ENCODE assay signal across 9 mouse cellular contexts in genomic region chr7:110893943-110894610, GRCm38 (mm10). TPM values are rescaled to one million over a fixed set of nuclear protein-coding genes. Genes with fewer than 3 reads are reported as not detected.
A peak's percentile ranks its signal among the peaks of the same experiment; 100 is the strongest.
DNase-seq lines count a peak whose midpoint lies in the region; ATAC-seq and TF ChIP-seq lines count a peak whose summit lies in the region.
"Had no signal": no experiment of that assay in that cellular context is flagged by ENCODE, and none has a peak within 500 bp of the region (broad histone marks: within the 10 kb centered on the region; RNA-seq: fewer than 3 reads in every experiment).

No protein-coding gene starts in this region.

- no peaks in the 10 kb centered on the region for H3K27me3 ChIP-seq in kidney, embryonic 14.5 days (ENCODE audit: control insufficient read depth, insufficient read depth, low read length)
- H3K27me3 ChIP-seq in intestine, embryonic 16.5 days (replicated peaks; ENCODE audit: control insufficient read depth, insufficient read depth, low read length), result no peaks in the 10 kb centered on the region
- no peaks in the 10 kb centered on the region for H3K27me3 ChIP-seq in lung, embryonic 14.5 days (ENCODE audit: insufficient read depth, low read length)
- H3K27me3 ChIP-seq in stomach, postnatal 0 days (ENCODE audit: control insufficient read depth, insufficient read depth, low read length), result no peaks in the 10 kb centered on the region

- WGBS in kidney, embryonic 14.5 days, result 67% methylated on average over 10 of the region's 10 CpGs
- WGBS in intestine, embryonic 16.5 days, result 22% methylated on average over 10 of the region's 10 CpGs
- 27% methylated on average over 10 of the region's 10 CpGs for WGBS in lung, embryonic 14.5 days
- WGBS in stomach, postnatal 0 days, result 17% methylated on average over 10 of the region's 10 CpGs

- DNase-seq in kidney, adult 8-10 months, result peak; percentile 47
- DNase-seq in lung, embryonic 14.5 days, result peak; percentile 56
- DNase-seq in stomach, postnatal 0 days (ENCODE audit: low spot score), result peak; percentile 69
- no peak for DNase-seq in embryo, embryonic 10 days (ENCODE audit: low spot score)
- no peak for DNase-seq in cerebellum, postnatal 36 days
- no peak for DNase-seq in cerebellum, adult 9-10 months

- no peak overlapping the region for H3K27ac ChIP-seq in kidney, embryonic 14.5 days (ENCODE audit: low read depth, low read length)
- H3K27ac ChIP-seq in intestine, embryonic 16.5 days (ENCODE audit: low read length), result peak overlapping the region; percentile 97
- H3K27ac ChIP-seq in lung, embryonic 14.5 days (ENCODE audit: low read depth), result peak overlapping the region; percentile 34; the same call in 1 of the 2 replicates
- H3K27ac ChIP-seq in stomach, postnatal 0 days (replicated peaks), result peak overlapping the region; percentile 86
- H3K27ac ChIP-seq: macrophage had no signal

- H3K4me1 ChIP-seq in kidney, embryonic 14.5 days (ENCODE audit: control insufficient read depth, insufficient read depth, low read length), result no peaks in the 10 kb centered on the region
- peaks cover 27% of the 10 kb centered on the region for H3K4me1 ChIP-seq in intestine, embryonic 16.5 days (ENCODE audit: control insufficient read depth, insufficient read depth, low read length)
- peaks cover 3% of the 10 kb centered on the region; the same call in 1 of the 2 replicates for H3K4me1 ChIP-seq in lung, embryonic 14.5 days (ENCODE audit: insufficient read depth)
- no peaks in the 10 kb centered on the region; the same call in 1 of the 2 replicates for H3K4me1 ChIP-seq in stomach, postnatal 0 days (replicated peaks; ENCODE audit: control insufficient read depth, insufficient read depth)

- no peak overlapping the region for H3K4me3 ChIP-seq in kidney, embryonic 14.5 days (ENCODE audit: low read length)
- peak overlapping the region; percentile 22; the same call in 1 of the 2 replicates for H3K4me3 ChIP-seq in intestine, embryonic 16.5 days (ENCODE audit: low read length)
- no peak overlapping the region for H3K4me3 ChIP-seq in lung, embryonic 14.5 days (ENCODE audit: low read depth, low read length)
- H3K4me3 ChIP-seq in stomach, postnatal 0 days (ENCODE audit: low read depth, low read length), result no peak overlapping the region

- H3K4me2 ChIP-seq in kidney, embryonic 14.5 days (replicated peaks; ENCODE audit: low read depth, low read length), result no peak overlapping the region
- H3K4me2 ChIP-seq in intestine, embryonic 16.5 days (ENCODE audit: low read depth, low read length), result peak overlapping the region; percentile 40
- H3K4me2 ChIP-seq in lung, embryonic 14.5 days, result no peak overlapping the region; the same call in 1 of the 2 replicates
- H3K4me2 ChIP-seq in stomach, postnatal 0 days (replicated peaks; ENCODE audit: low read depth), result no peak overlapping the region

- no peak overlapping the region for H3K9ac ChIP-seq in kidney, embryonic 14.5 days (ENCODE audit: low read depth, low read length)
- peak overlapping the region; percentile 49 for H3K9ac ChIP-seq in intestine, embryonic 16.5 days (ENCODE audit: low read depth, low read length)
- H3K9ac ChIP-seq in lung, embryonic 14.5 days, result no peak overlapping the region
- H3K9ac ChIP-seq in stomach, postnatal 0 days (ENCODE audit: low read length), result no peak overlapping the region

- no peak for TF ChIP-seq CTCF in lung, embryonic 14.5 days (IDR thresholded peaks at IDR 0.05; ENCODE audit: low read depth)
- TF ChIP-seq CTCF in stomach, postnatal 0 days (IDR thresholded peaks at IDR 0.05; ENCODE audit: low read depth), result no peak

- no peak for ATAC-seq in kidney, embryonic 14.5 days (ENCODE audit: low FRiP score, low TSS enrichment)
- peak; percentile 93 for ATAC-seq in intestine, embryonic 16.5 days
- peak; percentile 75; the same call in 1 of the 2 replicates for ATAC-seq in lung, embryonic 14.5 days (ENCODE audit: insufficient read depth)
- ATAC-seq in stomach, postnatal 0 days (ENCODE audit: low FRiP score, low TSS enrichment), result peak; percentile 92

- H3K36me3 ChIP-seq in kidney, embryonic 14.5 days (ENCODE audit: control insufficient read depth, insufficient read depth, low read length), result no peaks in the 10 kb centered on the region
- H3K36me3 ChIP-seq in intestine, embryonic 16.5 days (ENCODE audit: control insufficient read depth, insufficient read depth, low read length), result no peaks in the 10 kb centered on the region
- no peaks in the 10 kb centered on the region; the same call in 1 of the 2 replicates for H3K36me3 ChIP-seq in lung, embryonic 14.5 days (ENCODE audit: insufficient read depth)
- no peaks in the 10 kb centered on the region for H3K36me3 ChIP-seq in stomach, postnatal 0 days (ENCODE audit: control insufficient read depth, insufficient read depth, low read length)

- TF ChIP-seq EP300 in stomach, postnatal 0 days (optimal IDR thresholded peaks at IDR 0.05), result no peak

- H3K9me3 ChIP-seq in kidney, embryonic 14.5 days (ENCODE audit: control insufficient read depth, low read length), result no peaks in the 10 kb centered on the region
- no peaks in the 10 kb centered on the region for H3K9me3 ChIP-seq in intestine, embryonic 16.5 days (ENCODE audit: control insufficient read depth, low read length)
- no peaks in the 10 kb centered on the region for H3K9me3 ChIP-seq in lung, embryonic 14.5 days (ENCODE audit: low read depth, low read length)
- H3K9me3 ChIP-seq in stomach, postnatal 0 days (ENCODE audit: control insufficient read depth, low read length), result no peaks in the 10 kb centered on the region

RNA-seq across cellular contexts. Expression of gene Lyve1, which starts 31.0 kb away (rescaled TPM):
- polyA plus RNA-seq in kidney, embryonic 14.5 days (2014; fragmentation: Nextera tagmentation; extraction: Ambion mirVana), result 3.0 and 3.5 TPM in 2 replicates
- 13.8 and 15.1 TPM in 2 replicates for polyA plus RNA-seq in intestine, embryonic 16.5 days (2015; fragmentation: Nextera tagmentation; extraction: Ambion mirVana)
- 33.8 and 37.6 TPM in 2 replicates for polyA plus RNA-seq in lung, embryonic 14.5 days (2014; fragmentation: Nextera tagmentation; extraction: Ambion mirVana)
- 9.2 and 11.5 TPM in 2 replicates for polyA plus RNA-seq in stomach, postnatal 0 days (2015; fragmentation: Nextera tagmentation; extraction: Ambion mirVana)

RNA-seq across cellular contexts. Expression of gene Rnf141, which starts 49.8 kb away (rescaled TPM):
- 21.3 and 27.1 TPM in 2 replicates for polyA plus RNA-seq in kidney, embryonic 14.5 days (2014; fragmentation: Nextera tagmentation; extraction: Ambion mirVana)
- 37.5 and 39.0 TPM in 2 replicates for polyA plus RNA-seq in intestine, embryonic 16.5 days (2015; fragmentation: Nextera tagmentation; extraction: Ambion mirVana)
- 37.1 and 39.1 TPM in 2 replicates for polyA plus RNA-seq in lung, embryonic 14.5 days (2014; fragmentation: Nextera tagmentation; extraction: Ambion mirVana)
- polyA plus RNA-seq in stomach, postnatal 0 days (2015; fragmentation: Nextera tagmentation; extraction: Ambion mirVana), result 24.0 and 25.1 TPM in 2 replicates

Comparison
In these comparisons a context has a peak if more than half of its experiments do, and no peak if none do; other contexts are left out.
1. DNase-seq: peak in kidney, adult 8-10 months (2 of 2), lung, embryonic 14.5 days (single experiment) and stomach, postnatal 0 days (single experiment); none in embryo, embryonic 10 days (single experiment), cerebellum, postnatal 36 days (0 of 2) and cerebellum, adult 9-10 months (single experiment).